Mouse (Mus musculus) megakaryocyte-erythroid progenitor cell, adult 5 weeks (primary cell): ENCODE measurements around the gene Eif3f. TPM values are rescaled to one million over a fixed set of nuclear protein-coding genes. Genes with fewer than 3 reads are reported as not detected.

Source experiments
- polyA plus RNA-seq: library from polyadenylated mRNA; stranded (reverse); fragments of >175 nt; gene quantifications from 2 replicates; pipeline ENCODE4 v1.2.3, GENCODE M21; 2012

Gene Eif3f
- polyA plus RNA-seq: 565 and 621 TPM in 2 replicates

GRCm38 (mm10) chr7:108933794-108934731 lies at the start of gene Eif3f:
Gene Eif3f, plus strand, starts transcription at chr7:108934417.

GRCm38 (mm10) chr7:108884906-108885305 lies 49.3 kb upstream of the Eif3f start, which contains the start of gene Olfr518:
Gene Olfr518, minus strand, starts transcription at chr7:108885006.

GRCm38 (mm10) chr7:108894320-108894719 lies 39.9 kb upstream of the Eif3f start, which contains the start of gene Olfr519:
Gene Olfr519, minus strand, starts transcription at chr7:108894420.

GRCm38 (mm10) chr7:108929726-108930393 lies 4.4 kb upstream of the Eif3f start, which contains the start of gene Nlrp10:
Gene Nlrp10, minus strand, starts transcription at chr7:108930178.

GRCm38 (mm10) chr7:108950312-108950761 lies 16.1 kb downstream of the Eif3f start, which contains the start of gene Tub:
Gene Tub, plus strand, starts transcription at chr7:108950338.

Other genes starting within 250 kb of the Eif3f start
- gene Olfr512, start 221.1 kb upstream of the Eif3f start, polyA plus RNA-seq: not detected in 2 replicates
- gene Olfr513, start 183.4 kb upstream of the Eif3f start, polyA plus RNA-seq: not detected in 2 replicates
- not detected in 2 replicates for gene Olfr514, start 108.4 kb upstream of the Eif3f start, polyA plus RNA-seq
- not detected in 2 replicates for gene Olfr516, start 83.9 kb upstream of the Eif3f start, polyA plus RNA-seq
- gene Olfr517, start 62.0 kb upstream of the Eif3f start, polyA plus RNA-seq: not detected in 2 replicates
- not detected in 2 replicates for gene Olfr518, start 49.4 kb upstream of the Eif3f start, polyA plus RNA-seq
- not detected in 2 replicates for gene Olfr519, start 40.0 kb upstream of the Eif3f start, polyA plus RNA-seq
- 0.13 and 0.15 TPM in 2 replicates for gene Nlrp10, start 4.2 kb upstream of the Eif3f start, polyA plus RNA-seq
- 0.01 TPM in 1 of 2 replicates, not detected in the other for gene Tub, start 15.9 kb downstream of the Eif3f start, polyA plus RNA-seq
- gene Ric3, start 148.9 kb downstream of the Eif3f start, polyA plus RNA-seq: 0.89 and 0.95 TPM in 2 replicates
- gene Lmo1, start 240.8 kb downstream of the Eif3f start, polyA plus RNA-seq: 25.7 and 45.9 TPM in 2 replicates